Mouse (Mus musculus) ES-E14 (cell line): ENCODE data around the gene Slc2a9. TPM values are rescaled to one million over a fixed set of nuclear protein-coding genes. Genes with fewer than 3 reads are reported as not detected.

Experiments
- DNase-seq: peaks from one replicate; pipeline ENCODE4 v3.0.0-alpha.2; 2013; ENCODE audit warnings: low read depth, low spot score
- H3K27ac ChIP-seq: 2 replicates; pipeline ENCODE4 v1.5.1; 2012; ENCODE audit warnings: low read depth, mild to moderate bottlenecking, low read length, moderate library complexity, mixed read lengths; ENCODE audit not compliant: poor library complexity, insufficient read depth, severe bottlenecking
- H3K36me3 ChIP-seq: 2 replicates; pipeline ENCODE4 v1.6.1; 2012; ENCODE audit warnings: mild to moderate bottlenecking, low read length, moderate library complexity, mixed read lengths; ENCODE audit not compliant: control insufficient read depth, poor library complexity, insufficient read depth, severe bottlenecking
- H3K4me1 ChIP-seq, 2 experiments: fragments of 150-350 bp in 1 of 2; sonication (generic) in 1 of 2; 2 replicates each; pipeline ENCODE4 v1.6.1; 2012; ENCODE audit warnings: low read length in 2 of 2, mild to moderate bottlenecking in 1 of 2, mixed read lengths in 1 of 2; ENCODE audit not compliant: control insufficient read depth in 2 of 2, insufficient read depth in 2 of 2, poor library complexity in 1 of 2
- H3K4me3 ChIP-seq, 2 experiments: fragments of 150-350 bp in 1 of 2; sonication (generic) in 1 of 2; 2 replicates each; pipeline ENCODE4 v1.5.1; 2012; ENCODE audit warnings: low read length in 2 of 2, low read depth in 1 of 2, mild to moderate bottlenecking in 1 of 2, mixed read lengths in 1 of 2; ENCODE audit not compliant: insufficient read depth in 1 of 2, poor library complexity in 1 of 2, severe bottlenecking in 1 of 2
- H3K9ac ChIP-seq: 2 replicates; pipeline ENCODE4 v1.6.1; 2012; ENCODE audit warnings: low read depth, mild to moderate bottlenecking, low read length, mixed read lengths; ENCODE audit not compliant: poor library complexity, insufficient read depth, severe bottlenecking
- H3K9me3 ChIP-seq: fragments of 150-350 bp; sonication (generic); 2 replicates; pipeline ENCODE4 v1.6.1; 2012; ENCODE audit warnings: low read depth, mild to moderate bottlenecking, low read length; ENCODE audit not compliant: control insufficient read depth, insufficient read depth
- CHD2 ChIP-seq: IDR thresholded peaks from 2 replicates; pipeline ENCODE4 v1.6.1; 2014; ENCODE audit warnings: mild to moderate bottlenecking, low read depth, low read length, inconsistent platforms
- HCFC1 ChIP-seq: IDR thresholded peaks from 2 replicates; pipeline ENCODE4 v1.6.1; 2012; ENCODE audit warnings: low read length, inconsistent platforms, borderline replicate concordance; ENCODE audit not compliant: insufficient read depth
- MAFK ChIP-seq: IDR thresholded peaks from 2 replicates; pipeline ENCODE4 v1.6.1; 2014; ENCODE audit warnings: mild to moderate bottlenecking, low read depth, low read length, inconsistent platforms; ENCODE audit not compliant: insufficient read depth
- ZC3H11A ChIP-seq: IDR thresholded peaks from 2 replicates; pipeline ENCODE4 v1.6.1; 2012; ENCODE audit warnings: low read depth, mild to moderate bottlenecking, inconsistent platforms, low read length, borderline replicate concordance
- ZNF384 ChIP-seq: IDR thresholded peaks from 2 replicates; pipeline ENCODE4 v1.6.1; 2012; ENCODE audit warnings: low read depth, low read length, inconsistent platforms
- in situ Hi-C, 2 experiments: fragments of 600-800 bp; cut with MboI; formaldehyde crosslinking; loops; one replicate each; pipeline ENCODE4 v1.15.1; 2025; ENCODE audit warnings: low sequenced_read_pairs in 2 of 2, inconsistent platforms in 1 of 2; ENCODE audit not compliant: unreplicated experiment in 2 of 2
- total RNA-seq: library from RNA; depleted of rRNA; stranded (reverse); fragments of 300-350 nt; gene quantifications from 2 replicates; pipeline ENCODE4 v1.2.3, GENCODE M21; 2012

Slc2a9 gene
- total RNA-seq, 1 experiment = 0.71 TPM

- no peak for DNase-seq
- peaks cover 72% of the 10 kb centered on the region for H3K36me3 ChIP-seq
- in situ Hi-C loops = no loop called here
- no peak overlapping the region for H3K9ac ChIP-seq
- TF ChIP-seq MAFK (no peak), CHD2 (no peak), ZNF384 (no peak), HCFC1 (no peak), ZC3H11A (no peak)
- H3K9me3 ChIP-seq = no peaks in the 10 kb centered on the region
- H3K4me3 ChIP-seq = no peak overlapping the region
- no peak overlapping the region for H3K27ac ChIP-seq
- H3K4me1 ChIP-seq = no peaks in the 10 kb centered on the region
Observed at GRCm38 (mm10) chr5:38538508-38538907, 35.6 kb upstream of the Slc2a9 start.

- Histone ChIP-seq H3K4me1 (no peaks in the 10 kb centered on the region), H3K4me3 (no peak overlapping the region), H3K9me3 (no peaks in the 10 kb centered on the region), H3K36me3 (peaks cover 71% of the 10 kb centered on the region), H3K27ac (no peak overlapping the region), H3K9ac (no peak overlapping the region)
- TF ChIP-seq ZC3H11A = no peak
- no peak for TF ChIP-seq HCFC1
- no peak for TF ChIP-seq MAFK
- no peak for TF ChIP-seq ZNF384
- TF ChIP-seq CHD2 = no peak
- in situ Hi-C loops = no loop called here
- no peak for DNase-seq
Observed at GRCm38 (mm10) chr5:38537845-38538244, 34.9 kb upstream of the Slc2a9 start.

- no peak overlapping the region for H3K4me3 ChIP-seq
- TF ChIP-seq CHD2 (no peak), MAFK (no peak), ZC3H11A (no peak), ZNF384 (no peak), HCFC1 (no peak)
- in situ Hi-C loops = no loop called here
- H3K9me3 ChIP-seq = no peaks in the 10 kb centered on the region
- no peak for DNase-seq
- H3K4me1 ChIP-seq = no peaks in the 10 kb centered on the region
- H3K27ac ChIP-seq = no peak overlapping the region
- H3K9ac ChIP-seq = no peak overlapping the region
- H3K36me3 ChIP-seq = peaks cover 76% of the 10 kb centered on the region
Observed at GRCm38 (mm10) chr5:38536822-38537221, 33.9 kb upstream of the Slc2a9 start.

GRCm38 (mm10) chr5:38532084-38532483 lies 29.1 kb upstream of the Slc2a9 start:
- TF ChIP-seq CHD2 (no peak), ZNF384 (no peak), HCFC1 (no peak), ZC3H11A (no peak), MAFK (no peak)
- Histone ChIP-seq H3K9me3 (no peaks in the 10 kb centered on the region), H3K4me1 (no peaks in the 10 kb centered on the region), H3K9ac (no peak overlapping the region), H3K27ac (no peak overlapping the region), H3K36me3 (peaks cover 84% of the 10 kb centered on the region), H3K4me3 (no peak overlapping the region)
- DNase-seq = no peak
- in situ Hi-C loops = no loop called here
